Mouse (Mus musculus) heart, embryonic 10.5 days (tissue): Measurements from ENCODE around the gene Ncbp3. TPM values are rescaled to one million over a fixed set of nuclear protein-coding genes. Genes with fewer than 3 reads are reported as not detected.

Source experiments
- DNase-seq: peaks from one replicate; pipeline ENCODE4 v3.0.0-alpha.2; 2017; ENCODE audit warnings: low spot score
- H3K27ac ChIP-seq: fragments of 300-500 bp; sonication (generic); 2 replicates; pipeline ENCODE4 v1.5.1; 2016; ENCODE audit warnings: mild to moderate bottlenecking
- H3K27me3 ChIP-seq: fragments of 300-500 bp; sonication (generic); 2 replicates; pipeline ENCODE4 v1.6.1; 2016; ENCODE audit warnings: mild to moderate bottlenecking; ENCODE audit not compliant: poor library complexity, insufficient read depth, severe bottlenecking
- H3K36me3 ChIP-seq: fragments of 300-500 bp; sonication (generic); 2 replicates; pipeline ENCODE4 v1.6.1; 2016; ENCODE audit warnings: mild to moderate bottlenecking, moderate library complexity
- H3K4me1 ChIP-seq: fragments of 300-500 bp; sonication (generic); 2 replicates; pipeline ENCODE4 v1.6.1; 2016; ENCODE audit warnings: mild to moderate bottlenecking
- H3K4me3 ChIP-seq: fragments of 300-500 bp; sonication (generic); 2 replicates; pipeline ENCODE4 v1.5.1; 2016; ENCODE audit warnings: mild to moderate bottlenecking, moderate library complexity
- H3K9me3 ChIP-seq: fragments of 300-500 bp; sonication (generic); 2 replicates; pipeline ENCODE4 v1.6.1; 2016; ENCODE audit warnings: mild to moderate bottlenecking, moderate library complexity
- WGBS: fragments of 180-500 bp; shearing (Covaris S2); methylation state at CpG from one replicate; pipeline ENCODE4 v1.1.7; 2016; 5-methylcytosine and 5-hydroxymethylcytosine counted together
- polyA plus RNA-seq: library from polyadenylated mRNA; unstranded; fragments of >200 nt; fragmentation: Nextera tagmentation; extraction: Ambion mirVana; gene quantifications from 2 replicates; pipeline ENCODE4 v1.2.1, GENCODE M21; 2016

The Ncbp3 gene
- polyA plus RNA-seq, 1 experiment from 2014 or later = 11.6 TPM

- no peaks in the 10 kb centered on the region for H3K9me3 ChIP-seq
- peaks cover 25% of the 10 kb centered on the region for H3K4me1 ChIP-seq
- H3K36me3 ChIP-seq = no peaks in the 10 kb centered on the region
- DNase-seq = no peak
- H3K4me3 ChIP-seq = no peak overlapping the region
- H3K27ac ChIP-seq = no peak overlapping the region
- 0 out of 2 replicates have a peak, but pooled peaks cover 6% of the 10 kb centered on the region for H3K27me3 ChIP-seq
- 56% methylated on average over 9 of the region's 9 CpGs for WGBS
Measured at GRCm38 (mm10) chr11:73039102-73039799, 8.3 kb upstream of the Ncbp3 start.

- peaks cover 21% of the 10 kb centered on the region for H3K4me1 ChIP-seq
- H3K27ac ChIP-seq = no peak overlapping the region
- no peak overlapping the region for H3K4me3 ChIP-seq
- H3K36me3 ChIP-seq = no peaks in the 10 kb centered on the region
- 66% methylated on average over 6 of the region's 6 CpGs for WGBS
- DNase-seq = no peak
- H3K9me3 ChIP-seq = no peaks in the 10 kb centered on the region
- H3K27me3 ChIP-seq = 0 out of 2 replicates have a peak, but pooled peaks cover 6% of the 10 kb centered on the region
Measured at GRCm38 (mm10) chr11:73044229-73044755, 3.3 kb upstream of the Ncbp3 start.

- Histone ChIP-seq H3K27me3 (0 out of 2 replicates have a peak, but pooled peaks cover 6% of the 10 kb centered on the region), H3K9me3 (no peaks in the 10 kb centered on the region), H3K4me3 (no peak overlapping the region), H3K4me1 (peaks cover 24% of the 10 kb centered on the region), H3K36me3 (0 out of 2 replicates have a peak, but pooled peaks cover under 1% of the 10 kb centered on the region), H3K27ac (no peak overlapping the region)
- DNase-seq = no peak
- WGBS = 56% methylated on average over 4 of the region's 4 CpGs
Measured at GRCm38 (mm10) chr11:73044789-73045188, 2.8 kb upstream of the Ncbp3 start.

GRCm38 (mm10) chr11:73048030-73048876, 670 bp downstream of the Ncbp3 start:
- WGBS = 2% methylated on average over 54 of the region's 55 CpGs
- H3K27me3 ChIP-seq = no peaks in the 10 kb centered on the region
- peak overlapping the region; percentile 99 for H3K27ac ChIP-seq
- no peaks in the 10 kb centered on the region for H3K9me3 ChIP-seq
- peaks cover 24% of the 10 kb centered on the region for H3K4me1 ChIP-seq
- H3K4me3 ChIP-seq = peak overlapping the region; percentile 99
- H3K36me3 ChIP-seq = peaks cover 29% of the 10 kb centered on the region
- no peak for DNase-seq

- peak; percentile 87 for DNase-seq
- Histone ChIP-seq H3K27me3 (no peaks in the 10 kb centered on the region), H3K4me3 (peak overlapping the region; percentile 99; the same call in 1 of the 2 replicates), H3K4me1 (peaks cover 18% of the 10 kb centered on the region), H3K36me3 (peaks cover 40% of the 10 kb centered on the region), H3K27ac (no peak overlapping the region), H3K9me3 (no peaks in the 10 kb centered on the region)
- 8% methylated on average over 4 of the region's 4 CpGs for WGBS
Measured at GRCm38 (mm10) chr11:73049335-73049734, 1.8 kb downstream of the Ncbp3 start.

- no peak for DNase-seq
- H3K27ac ChIP-seq = no peak overlapping the region
- peaks cover 11% of the 10 kb centered on the region for H3K4me1 ChIP-seq
- no peaks in the 10 kb centered on the region for H3K9me3 ChIP-seq
- 86% methylated on average over 1 of the region's 1 CpGs for WGBS
- H3K27me3 ChIP-seq = no peaks in the 10 kb centered on the region
- no peak overlapping the region for H3K4me3 ChIP-seq
- H3K36me3 ChIP-seq = peaks cover 75% of the 10 kb centered on the region
Measured at GRCm38 (mm10) chr11:73052795-73053194, 5.2 kb downstream of the Ncbp3 start.

- Histone ChIP-seq H3K9me3 (no peaks in the 10 kb centered on the region), H3K27ac (no peak overlapping the region), H3K27me3 (no peaks in the 10 kb centered on the region), H3K4me1 (no peaks in the 10 kb centered on the region), H3K4me3 (no peak overlapping the region), H3K36me3 (peaks cover 75% of the 10 kb centered on the region)
- no peak for DNase-seq
- 60% methylated on average over 5 of the region's 5 CpGs for WGBS
Measured at GRCm38 (mm10) chr11:73057701-73058100, 10.1 kb downstream of the Ncbp3 start.

GRCm38 (mm10) chr11:73059630-73060029, 12.0 kb downstream of the Ncbp3 start:
- Histone ChIP-seq H3K27me3 (no peaks in the 10 kb centered on the region), H3K4me1 (peaks cover 2% of the 10 kb centered on the region; the same call in 1 of the 2 replicates), H3K27ac (no peak overlapping the region), H3K9me3 (no peaks in the 10 kb centered on the region), H3K4me3 (no peak overlapping the region), H3K36me3 (peaks cover 59% of the 10 kb centered on the region)
- no peak for DNase-seq
- 95% methylated on average over 3 of the region's 3 CpGs for WGBS

- Histone ChIP-seq H3K36me3 (peaks cover 49% of the 10 kb centered on the region), H3K4me1 (peaks cover 2% of the 10 kb centered on the region; the same call in 1 of the 2 replicates), H3K4me3 (no peak overlapping the region), H3K9me3 (no peaks in the 10 kb centered on the region), H3K27me3 (no peaks in the 10 kb centered on the region), H3K27ac (no peak overlapping the region)
- no peak for DNase-seq
- 90% methylated on average over 3 of the region's 3 CpGs for WGBS
Measured at GRCm38 (mm10) chr11:73061413-73061812, 13.8 kb downstream of the Ncbp3 start.

- no peaks in the 10 kb centered on the region for H3K4me1 ChIP-seq
- no peak overlapping the region for H3K4me3 ChIP-seq
- WGBS = 75% methylated on average over 3 of the region's 3 CpGs
Measured at GRCm38 (mm10) chr11:73071839-73072238, 24.3 kb downstream of the Ncbp3 start.

GRCm38 (mm10) chr11:73076295-73076694, 28.7 kb downstream of the Ncbp3 start:
- H3K4me1 ChIP-seq = no peaks in the 10 kb centered on the region
- no peak overlapping the region for H3K27ac ChIP-seq
- DNase-seq = no peak
- no peak overlapping the region for H3K4me3 ChIP-seq
- H3K9me3 ChIP-seq = no peaks in the 10 kb centered on the region
- peaks cover 94% of the 10 kb centered on the region for H3K36me3 ChIP-seq
- 94% methylated on average over 4 of the region's 4 CpGs for WGBS
- no peaks in the 10 kb centered on the region for H3K27me3 ChIP-seq

More at GRCm38 (mm10) chr11:73071839-73072238, 24.3 kb downstream of the Ncbp3 start:
- Histone ChIP-seq H3K27ac (no peak overlapping the region), H3K27me3 (no peaks in the 10 kb centered on the region), H3K36me3 (peaks cover 93% of the 10 kb centered on the region), H3K9me3 (no peaks in the 10 kb centered on the region)
- no peak for DNase-seq

GRCm38 (mm10) chr11:73076733-73077132, 29.1 kb downstream of the Ncbp3 start:
- peaks cover 95% of the 10 kb centered on the region for H3K36me3 ChIP-seq
- 88% methylated on average over 4 of the region's 4 CpGs for WGBS
- H3K9me3 ChIP-seq = no peaks in the 10 kb centered on the region
- no peaks in the 10 kb centered on the region for H3K4me1 ChIP-seq
- H3K27me3 ChIP-seq = no peaks in the 10 kb centered on the region
- H3K27ac ChIP-seq = no peak overlapping the region
- no peak for DNase-seq
- H3K4me3 ChIP-seq = no peak overlapping the region
